Mouse (Mus musculus): ENCODE results near the gene Gm10181. TPM values are rescaled to one million over a fixed set of nuclear protein-coding genes. Genes with fewer than 3 reads are reported as not detected.
A peak's percentile ranks its signal among the peaks of the same experiment; 100 is the strongest.

The Gm10181 gene
- total RNA-seq (2021) (not detected), polyA plus RNA-seq (2012; rRNA removed) (not detected in 2 replicates)
- long read RNA-seq: 0 reads

- H3K9ac ChIP-seq (ENCODE audit: low read depth, low read length): no peak within 1 kb of the TSS
- H3K4me1 ChIP-seq (ENCODE audit: control insufficient read depth, insufficient read depth, low read length): no peaks in the 10 kb centered on the region
- intact Hi-C loops (cut with DNase I): no loop called here
- no peaks in the 10 kb centered on the region for H3K36me3 ChIP-seq (ENCODE audit: control insufficient read depth, insufficient read depth, low read length)
- H3K79me2 ChIP-seq (replicated peaks; ENCODE audit: control insufficient read depth, insufficient read depth, low read length): no peaks in the 10 kb centered on the region
- WGBS: 79% methylated on average over 2 of the region's 2 CpGs
- no peaks in the 10 kb centered on the region for H3K27me3 ChIP-seq (ENCODE audit: control insufficient read depth, insufficient read depth, low read length)
- H3K4me3 ChIP-seq: no peak within 1 kb of the TSS
- no peak within 1 kb of the TSS for H3K27ac ChIP-seq
- no peak for DNase-seq
- TF ChIP-seq POLR2A (IDR thresholded peaks at IDR 0.05; ENCODE audit: insufficient read depth, low read depth, low read length) (no peak), EP300 (IDR thresholded peaks at IDR 0.05; ENCODE audit: insufficient read depth, low read depth, low read length) (no peak), CTCF (IDR thresholded peaks at IDR 0.05) (no peak)
Observed at GRCm38 (mm10) chr9:25089122-25089521, at the start of gene Gm10181. Gene Gm10181, plus strand, starts transcription at chr9:25089422.

GRCm38 (mm10) chr9:25041665-25042064, 47.6 kb upstream of the Gm10181 start:
- H3K27me3 ChIP-seq (ENCODE audit: control insufficient read depth, insufficient read depth, low read length): no peaks in the 10 kb centered on the region
- no peaks in the 10 kb centered on the region for H3K4me1 ChIP-seq (ENCODE audit: control insufficient read depth, insufficient read depth, low read length)
- no peak overlapping the region for H3K27ac ChIP-seq
- H3K4me3 ChIP-seq: no peak overlapping the region
- H3K79me2 ChIP-seq (replicated peaks; ENCODE audit: control insufficient read depth, insufficient read depth, low read length): no peaks in the 10 kb centered on the region
- intact Hi-C loops (cut with DNase I): loop anchor here (2.0 kb wide), 2 partner anchors 63 to 341 kb away; no protein-coding TSS in a partner anchor
- peak in 1 of 2 experiments; percentile 24 for DNase-seq
- H3K9ac ChIP-seq (ENCODE audit: low read depth, low read length): no peak overlapping the region
- no peaks in the 10 kb centered on the region for H3K36me3 ChIP-seq (ENCODE audit: control insufficient read depth, insufficient read depth, low read length)
- TF ChIP-seq POLR2A (IDR thresholded peaks at IDR 0.05; ENCODE audit: insufficient read depth, low read depth, low read length): no peak
- peak; percentile 92 for TF ChIP-seq CTCF (IDR thresholded peaks at IDR 0.05)
- WGBS: 22% methylated on average over 6 of the region's 6 CpGs

GRCm38 (mm10) chr9:25042162-25043111, 46.8 kb upstream of the Gm10181 start:
- Histone ChIP-seq H3K36me3 (ENCODE audit: control insufficient read depth, insufficient read depth, low read length) (no peaks in the 10 kb centered on the region), H3K27me3 (ENCODE audit: control insufficient read depth, insufficient read depth, low read length) (no peaks in the 10 kb centered on the region), H3K4me1 (ENCODE audit: control insufficient read depth, insufficient read depth, low read length) (no peaks in the 10 kb centered on the region), H3K9ac (ENCODE audit: low read depth, low read length) (no peak overlapping the region), H3K27ac (no peak overlapping the region), H3K4me3 (no peak overlapping the region), H3K79me2 (replicated peaks; ENCODE audit: control insufficient read depth, insufficient read depth, low read length) (no peaks in the 10 kb centered on the region)
- no peak for DNase-seq
- 61% methylated on average over 15 of the region's 15 CpGs for WGBS
- TF ChIP-seq POLR2A (IDR thresholded peaks at IDR 0.05; ENCODE audit: insufficient read depth, low read depth, low read length): no peak
- no peak for TF ChIP-seq CTCF (IDR thresholded peaks at IDR 0.05)
- no peak for TF ChIP-seq EP300 (IDR thresholded peaks at IDR 0.05; ENCODE audit: insufficient read depth, low read depth, low read length)
- intact Hi-C loops (cut with DNase I): no loop called here

GRCm38 (mm10) chr9:25044325-25044724, 44.9 kb upstream of the Gm10181 start:
- no peaks in the 10 kb centered on the region for H3K79me2 ChIP-seq (replicated peaks; ENCODE audit: control insufficient read depth, insufficient read depth, low read length)
- H3K36me3 ChIP-seq (ENCODE audit: control insufficient read depth, insufficient read depth, low read length): no peaks in the 10 kb centered on the region
- H3K4me3 ChIP-seq: no peak overlapping the region
- no peak overlapping the region for H3K27ac ChIP-seq
- no peak for TF ChIP-seq CTCF (IDR thresholded peaks at IDR 0.05)
- TF ChIP-seq EP300 (IDR thresholded peaks at IDR 0.05; ENCODE audit: insufficient read depth, low read depth, low read length): no peak
- TF ChIP-seq POLR2A (IDR thresholded peaks at IDR 0.05; ENCODE audit: insufficient read depth, low read depth, low read length): no peak
- intact Hi-C loops (cut with DNase I): no loop called here
- no peaks in the 10 kb centered on the region for H3K27me3 ChIP-seq (ENCODE audit: control insufficient read depth, insufficient read depth, low read length)
- WGBS: 94% methylated on average over 3 of the region's 3 CpGs
- no peak for DNase-seq
- H3K4me1 ChIP-seq (ENCODE audit: control insufficient read depth, insufficient read depth, low read length): 0 out of 2 replicates have a peak, but pooled peaks cover 3% of the 10 kb centered on the region
- H3K9ac ChIP-seq (ENCODE audit: low read depth, low read length): no peak overlapping the region

- Histone ChIP-seq H3K27ac (no peak overlapping the region), H3K4me1 (ENCODE audit: control insufficient read depth, insufficient read depth, low read length) (0 out of 2 replicates have a peak, but pooled peaks cover 3% of the 10 kb centered on the region), H3K79me2 (replicated peaks; ENCODE audit: control insufficient read depth, insufficient read depth, low read length) (no peaks in the 10 kb centered on the region), H3K4me3 (no peak overlapping the region), H3K36me3 (ENCODE audit: control insufficient read depth, insufficient read depth, low read length) (no peaks in the 10 kb centered on the region), H3K27me3 (ENCODE audit: control insufficient read depth, insufficient read depth, low read length) (no peaks in the 10 kb centered on the region), H3K9ac (ENCODE audit: low read depth, low read length) (no peak overlapping the region)
- no peak for DNase-seq
- 13% methylated on average over 2 of the region's 2 CpGs for WGBS
- intact Hi-C loops (cut with DNase I): no loop called here
- TF ChIP-seq POLR2A (IDR thresholded peaks at IDR 0.05; ENCODE audit: insufficient read depth, low read depth, low read length): no peak
- no peak for TF ChIP-seq EP300 (IDR thresholded peaks at IDR 0.05; ENCODE audit: insufficient read depth, low read depth, low read length)
- TF ChIP-seq CTCF (IDR thresholded peaks at IDR 0.05): no peak
Observed at GRCm38 (mm10) chr9:25048289-25048688, 40.9 kb upstream of the Gm10181 start.

- Histone ChIP-seq H3K27ac (no peak overlapping the region), H3K79me2 (replicated peaks; ENCODE audit: control insufficient read depth, insufficient read depth, low read length) (no peaks in the 10 kb centered on the region), H3K9ac (ENCODE audit: low read depth, low read length) (no peak overlapping the region), H3K36me3 (ENCODE audit: control insufficient read depth, insufficient read depth, low read length) (no peaks in the 10 kb centered on the region), H3K4me1 (ENCODE audit: control insufficient read depth, insufficient read depth, low read length) (0 out of 2 replicates have a peak, but pooled peaks cover 3% of the 10 kb centered on the region), H3K4me3 (no peak overlapping the region), H3K27me3 (ENCODE audit: control insufficient read depth, insufficient read depth, low read length) (no peaks in the 10 kb centered on the region)
- WGBS: 69% methylated on average over 2 of the region's 2 CpGs
- no peak for TF ChIP-seq EP300 (IDR thresholded peaks at IDR 0.05; ENCODE audit: insufficient read depth, low read depth, low read length)
- no peak for TF ChIP-seq CTCF (IDR thresholded peaks at IDR 0.05)
- TF ChIP-seq POLR2A (IDR thresholded peaks at IDR 0.05; ENCODE audit: insufficient read depth, low read depth, low read length): no peak
- intact Hi-C loops (cut with DNase I): no loop called here
- DNase-seq: no peak
Observed at GRCm38 (mm10) chr9:25048940-25049339, 40.3 kb upstream of the Gm10181 start.
